Mouse (Mus musculus) E14TG2a.4 (cell line): ENCODE measurements around the gene Cdh1.

Experiments
- CTCF ChIP-seq: conservative IDR thresholded peaks from 2 replicates; pipeline ENCODE4 v1.5.1; 2014; ENCODE audit warnings: low read length
- POU5F1 ChIP-seq: IDR thresholded peaks from 2 replicates; pipeline ENCODE4 v1.6.1; 2014; ENCODE audit warnings: low read length, borderline replicate concordance

- TF ChIP-seq CTCF (no peak), POU5F1 (no peak)
Measured at GRCm38 (mm10) chr8:106651994-106652393, 48.8 kb downstream of the Cdh1 start.
